Mouse (Mus musculus) gastrocnemius, postnatal 4 days (tissue): ENCODE results near the gene Gm5622. TPM values are rescaled to one million over a fixed set of nuclear protein-coding genes. Genes with fewer than 3 reads are reported as not detected.
A peak's percentile ranks its signal among the peaks of the same experiment; 100 is the strongest.
"Not testable (repeated sequence)": the region's sequence is repeated elsewhere in the genome, so short reads cannot be mapped to it uniquely, and the experiment has no call there.

Experiments used
- DNase-seq, 2 experiments: peaks; one replicate each; pipeline ENCODE4 v3.0.0; 2021 to 2022; ENCODE audit warnings: low spot score in 2 of 2, mixed read lengths in 2 of 2
- long read RNA-seq, 2 experiments: library from polyadenylated mRNA; stranded (forward); transcript quantifications; one replicate each; pipeline ENCODE4 v2.0.0; 2021
- total RNA-seq, 2 experiments: library from RNA; stranded (reverse); gene quantifications; 2 replicates each; pipeline ENCODE4 v1.2.3; 2021

The Gm5622 gene
- total RNA-seq, result not detected
- long read RNA-seq, experiment 1, result 0 reads
- long read RNA-seq, experiment 2, result 0 reads

DNA sequence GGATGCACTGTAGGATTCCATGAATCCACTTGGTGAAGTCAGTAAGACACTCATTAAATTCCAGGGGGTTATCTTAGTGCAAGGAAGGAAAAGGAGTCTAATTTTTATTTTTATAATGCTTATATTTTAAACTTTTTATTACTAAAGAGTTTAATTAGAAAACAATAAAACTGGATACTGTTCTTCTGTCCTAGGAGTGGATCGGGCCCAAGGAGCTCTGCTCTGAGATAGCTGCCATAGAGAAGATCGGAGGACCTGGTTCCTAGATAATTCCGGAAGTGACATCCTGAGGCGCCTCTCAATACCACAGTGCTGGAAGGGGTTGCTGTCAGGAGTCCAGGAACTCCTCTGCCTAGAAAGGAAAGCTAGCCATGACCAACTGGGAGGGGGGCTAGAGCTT is at the start of gene Gm5622:
Gene Gm5622 (plus strand): TSS at position 301 of the 400 bp plus-strand sequence.
- DNase-seq, result no peak

DNA sequence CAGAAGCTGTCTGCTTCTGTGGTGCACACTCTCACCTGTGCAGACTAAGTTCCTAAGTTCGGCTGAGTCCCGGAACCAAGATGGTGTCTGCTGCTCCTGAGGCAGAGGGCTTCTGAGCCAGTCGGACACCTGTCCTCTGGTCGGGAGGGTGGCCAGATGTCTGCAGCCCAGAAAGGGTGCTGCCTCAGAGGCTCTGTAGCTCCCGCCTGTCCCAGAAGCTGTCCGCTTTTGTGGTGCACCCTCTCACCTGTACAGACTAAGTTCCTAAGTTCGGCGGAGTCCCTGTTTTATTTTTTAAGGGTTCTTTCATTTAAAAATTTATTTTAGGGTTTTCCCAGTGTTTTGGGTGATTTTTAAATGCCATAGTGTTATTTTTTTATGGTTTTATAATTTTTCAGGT is 45.2 kb upstream of the Gm5622 start:
- no peak for DNase-seq

DNA sequence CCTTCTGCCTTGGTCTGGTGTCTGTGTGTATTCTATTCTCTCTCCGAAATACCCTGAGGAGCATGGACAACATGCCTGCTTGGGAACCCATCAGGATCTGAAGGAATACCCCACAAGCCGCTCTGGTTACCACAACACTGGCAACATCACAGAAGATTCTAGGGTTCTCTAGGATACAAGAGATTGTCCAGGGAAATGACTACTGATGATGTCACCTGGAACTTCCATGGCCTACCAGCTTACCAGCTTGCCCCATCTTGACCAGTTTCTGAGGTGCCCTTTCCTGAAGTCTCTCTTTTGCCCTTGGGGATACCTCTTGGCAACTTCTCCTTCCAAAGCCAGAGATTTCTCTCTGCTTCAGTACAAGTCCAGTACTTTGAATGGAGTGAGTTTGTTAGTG is 21.4 kb downstream of the Gm5622 start, which contains the start of gene Gm17175:
Gene Gm17175 (minus strand): TSS at position 101 of the 400 bp plus-strand sequence.
- not testable (repeated sequence) for DNase-seq

DNA sequence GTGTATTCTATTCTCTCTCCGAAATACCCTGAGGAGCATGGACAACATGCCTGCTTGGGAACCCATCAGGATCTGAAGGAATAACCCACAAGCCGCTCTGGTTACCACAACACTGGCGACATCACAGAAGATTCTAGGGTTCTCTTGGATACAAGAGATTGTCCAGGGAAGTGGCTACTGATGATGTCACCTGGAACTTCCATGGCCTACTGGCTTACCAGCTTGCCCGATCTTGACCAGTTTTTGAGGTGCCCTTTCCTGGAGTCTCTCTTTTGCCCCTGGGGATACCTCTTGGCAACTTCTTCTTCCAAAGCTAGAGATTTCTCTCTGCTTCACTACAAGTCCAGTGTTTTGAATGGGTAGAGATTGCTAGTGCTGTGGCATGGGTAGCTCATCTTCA is 39.4 kb downstream of the Gm5622 start, which contains the start of gene Gm17174:
Gene Gm17174 (minus strand): TSS at position 101 of the 400 bp plus-strand sequence.
- not testable (repeated sequence) for DNase-seq

DNA sequence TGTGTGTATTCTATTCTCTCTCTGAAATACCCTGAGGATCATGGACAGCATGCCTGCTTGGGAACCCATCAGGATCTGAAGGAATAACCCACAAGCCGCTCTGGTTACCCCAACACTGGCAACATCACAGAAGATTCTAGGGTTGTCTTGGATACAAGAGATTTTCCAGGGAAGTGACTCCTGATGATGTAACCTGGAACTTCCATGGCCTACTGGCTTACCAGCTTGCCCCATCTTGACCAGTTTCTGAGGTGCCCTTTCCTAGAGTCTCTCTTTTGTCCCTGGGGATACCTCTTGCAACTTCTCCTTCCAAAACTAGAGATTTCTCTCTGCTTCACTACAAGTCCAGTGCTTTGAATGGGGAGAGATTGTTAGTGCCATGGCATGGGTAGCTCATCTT is 58.6 kb downstream of the Gm5622 start, which contains the start of gene Gm17078:
Gene Gm17078 (minus strand): TSS at position 101 of the 400 bp plus-strand sequence.
- no peak for DNase-seq

DNA sequence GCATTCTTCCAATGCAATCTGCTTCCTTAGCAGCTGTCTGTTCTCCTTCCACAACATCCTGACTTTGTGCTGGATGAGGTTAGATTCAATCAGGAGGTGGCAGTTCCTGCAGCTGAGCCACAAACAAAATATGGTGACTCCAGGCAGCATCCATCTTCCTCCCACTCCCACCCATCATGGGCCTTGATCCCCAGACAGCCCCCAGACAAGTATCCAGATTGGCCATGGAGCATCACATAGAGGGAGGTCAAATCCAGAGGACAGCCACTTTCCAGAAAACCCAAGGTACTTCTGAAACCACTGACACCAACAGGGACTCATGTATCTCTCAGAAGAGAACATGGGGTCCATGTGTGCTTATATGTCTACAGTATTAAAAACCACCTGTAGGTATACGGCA is 79.8 kb downstream of the Gm5622 start:
- peak; percentile 32 to 35 for DNase-seq

DNA sequence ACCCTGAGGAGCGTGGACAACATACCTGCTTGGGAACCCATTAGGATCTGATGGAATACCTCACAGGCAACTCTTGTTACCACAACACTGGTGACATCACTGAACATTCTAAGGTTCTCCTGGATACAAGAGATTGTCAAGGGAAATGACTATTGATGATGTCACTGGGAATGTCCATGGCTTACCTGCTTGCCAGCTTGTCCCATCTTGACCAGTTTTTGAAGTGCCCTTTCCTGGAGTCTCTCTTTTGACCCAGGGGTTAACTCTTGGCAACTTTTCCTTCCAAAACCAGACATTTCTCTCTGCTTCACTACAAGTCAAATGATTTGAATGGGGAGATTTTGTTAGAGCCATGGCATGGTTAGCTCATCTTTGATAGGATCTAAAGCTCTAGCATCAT is 83.0 kb downstream of the Gm5622 start, which contains the start of gene Gm4181:
Gene Gm4181 (minus strand): TSS at position 101 of the 400 bp plus-strand sequence.
- not testable (repeated sequence) for DNase-seq

DNA sequence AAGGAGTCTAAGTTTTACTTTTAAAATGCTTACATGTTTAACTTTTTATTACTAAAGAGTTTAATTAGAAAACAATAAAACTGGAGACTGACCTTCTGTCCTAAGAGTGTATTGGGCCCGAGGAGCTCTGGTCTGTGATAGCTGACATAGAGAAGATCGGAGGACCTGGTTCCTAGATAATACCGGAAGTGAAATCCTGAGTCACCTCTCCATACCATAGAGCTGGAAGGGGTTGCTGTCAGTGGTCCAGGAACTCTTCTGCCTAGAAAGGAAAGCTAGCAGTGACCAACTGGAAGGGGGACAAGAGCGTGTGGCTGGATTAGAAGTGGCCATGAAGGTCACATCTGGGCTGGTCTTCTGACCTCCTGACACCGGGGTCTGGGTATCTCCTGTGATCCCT is 124.7 kb downstream of the Gm5622 start:
- DNase-seq, result no peak

DNA sequence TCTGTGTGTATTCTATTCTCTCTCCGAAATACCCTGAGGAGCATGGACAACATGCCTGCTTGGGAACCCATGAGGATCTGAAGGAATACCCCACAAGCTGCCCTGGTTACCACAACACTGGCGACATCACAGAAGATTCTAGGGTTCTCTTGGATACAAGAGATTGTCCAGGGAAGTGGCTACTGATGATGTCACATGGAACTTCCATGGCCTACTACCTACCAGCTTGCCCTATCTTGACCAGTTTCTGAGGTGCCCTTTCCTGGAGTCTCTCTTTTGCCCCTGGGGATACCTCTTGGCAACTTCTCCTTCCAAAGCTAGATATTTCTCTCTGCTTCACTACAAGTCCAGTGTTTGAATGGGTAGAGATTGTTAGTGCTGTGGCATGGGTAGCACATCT is 142.8 kb downstream of the Gm5622 start, which contains the start of gene Gm17079:
Gene Gm17079 (minus strand): TSS at position 101 of the 400 bp plus-strand sequence.
- not testable (repeated sequence) for DNase-seq

Other genes starting within 250 kb of the Gm5622 start
- gene Gm7247, start 191.0 kb upstream of the Gm5622 start, total RNA-seq, result not detected
- gene Vmn2r88, start 142.0 kb upstream of the Gm5622 start, total RNA-seq, result not detected
- not detected for gene Vmn2r89, start 100.9 kb upstream of the Gm5622 start, total RNA-seq
- gene Gm17175, start 21.3 kb downstream of the Gm5622 start, total RNA-seq, result not detected
- not detected for gene Gm17174, start 39.3 kb downstream of the Gm5622 start, total RNA-seq
- not detected for gene Gm17078, start 58.5 kb downstream of the Gm5622 start, total RNA-seq
- not detected for gene Gm4181, start 82.9 kb downstream of the Gm5622 start, total RNA-seq
- gene Gm17079, start 142.7 kb downstream of the Gm5622 start, total RNA-seq, result not detected
- not detected for gene Gm5800, start 164.4 kb downstream of the Gm5622 start, total RNA-seq
- gene Ang4, start 220.8 kb downstream of the Gm5622 start, total RNA-seq, result not detected
- not detected for gene AY358078, start 247.3 kb downstream of the Gm5622 start, total RNA-seq